Mouse (Mus musculus) C2C12 (cell line): ENCODE results near the gene Ppard. TPM values are rescaled to one million over a fixed set of nuclear protein-coding genes. Genes with fewer than 3 reads are reported as not detected.

Source experiments
- H3K27me3 ChIP-seq: one replicate; pipeline ENCODE4 v1.6.1; 2011; ENCODE audit not compliant: control insufficient read depth, insufficient read depth, insufficient read length
- H3K36me3 ChIP-seq: one replicate; pipeline ENCODE4 v1.6.1; 2011; ENCODE audit not compliant: control insufficient read depth, insufficient read depth
- H3K4me3 ChIP-seq: one replicate; pipeline ENCODE4 v1.5.1; 2011; ENCODE audit warnings: mild to moderate bottlenecking, control low read depth; ENCODE audit not compliant: poor library complexity, insufficient read depth, severe bottlenecking
- H3K79me2 ChIP-seq: one replicate; pipeline ENCODE4 v1.6.1; 2011; ENCODE audit not compliant: control insufficient read depth, insufficient read depth
- H3K79me3 ChIP-seq: one replicate; pipeline ENCODE4 v1.6.1; 2011; ENCODE audit warnings: low read depth, control low read depth
- H3ac ChIP-seq: one replicate; pipeline ENCODE3; 2011; ENCODE audit warnings: low read depth; ENCODE audit not compliant: control insufficient read depth, insufficient read length
- CEBPB ChIP-seq: IDR thresholded peaks from one replicate; pipeline ENCODE4 v1.6.1; 2011; ENCODE audit warnings: low read depth, mild to moderate bottlenecking, control low read depth, moderate library complexity
- CTCF ChIP-seq: IDR thresholded peaks from one replicate; pipeline ENCODE4 v1.5.1; 2011; ENCODE audit not compliant: control insufficient read depth, insufficient read depth, insufficient read length
- FOSL1 ChIP-seq: IDR thresholded peaks from one replicate; pipeline ENCODE4 v1.8.0; 2011; ENCODE audit warnings: mild to moderate bottlenecking, low read length; ENCODE audit not compliant: poor library complexity, insufficient read depth, severe bottlenecking
- MAX ChIP-seq: IDR thresholded peaks from one replicate; pipeline ENCODE4 v1.6.1; 2011; ENCODE audit warnings: mild to moderate bottlenecking, control low read depth
- MYOD1 ChIP-seq: IDR thresholded peaks from one replicate; pipeline ENCODE4 v1.6.1; 2011; ENCODE audit warnings: low read depth; ENCODE audit not compliant: control insufficient read depth, insufficient read length
- MYOG ChIP-seq: IDR thresholded peaks from one replicate; pipeline ENCODE4 v1.6.1; 2011; ENCODE audit not compliant: control insufficient read depth, insufficient read length; ENCODE audit errors: extremely low read depth
- USF1 ChIP-seq: IDR thresholded peaks from one replicate; pipeline ENCODE4 v1.6.1; 2011; ENCODE audit warnings: low read depth, mild to moderate bottlenecking, control low read depth, moderate library complexity
- polyA plus RNA-seq: library from polyadenylated mRNA; unstranded; fragments of >200 nt; fragmentation: generic; extraction: Trizol; gene quantifications from one replicate; pipeline ENCODE4 v1.2.1, GENCODE M21; 2012; ENCODE audit warnings: missing spikeins

Ppard gene
- polyA plus RNA-seq, 1 experiment, result 24.7 TPM

GRCm38 (mm10) chr17:28237874-28238273 is 5.4 kb downstream of the Ppard start:
- Histone ChIP-seq H3K4me3 (no peak overlapping the region), H3K36me3 (peaks cover 49% of the 10 kb centered on the region), H3K79me2 (peaks cover 94% of the 10 kb centered on the region), H3K79me3 (peaks cover 48% of the 10 kb centered on the region), H3ac (no peak overlapping the region), H3K27me3 (no peaks in the 10 kb centered on the region)
- TF ChIP-seq MYOG (no peak), CTCF (no peak), CEBPB (no peak), FOSL1 (no peak), USF1 (no peak), MYOD1 (no peak), MAX (no peak)

- TF ChIP-seq MAX, result no peak
- no peak for TF ChIP-seq CEBPB
- TF ChIP-seq FOSL1, result no peak
- no peak for TF ChIP-seq USF1
- no peak for TF ChIP-seq MYOG
- TF ChIP-seq CTCF, result no peak
- no peak for TF ChIP-seq MYOD1
- Histone ChIP-seq H3K36me3 (peaks cover 58% of the 10 kb centered on the region), H3K27me3 (no peaks in the 10 kb centered on the region), H3K79me2 (peaks cover 94% of the 10 kb centered on the region), H3ac (no peak overlapping the region), H3K4me3 (no peak overlapping the region), H3K79me3 (peaks cover 27% of the 10 kb centered on the region)
These were observed 8.3 kb downstream of the Ppard start for GRCm38 (mm10) chr17:28240846-28241245.

- H3K36me3 ChIP-seq, result peaks cover 63% of the 10 kb centered on the region
- peaks cover 83% of the 10 kb centered on the region for H3K79me2 ChIP-seq
- no peak overlapping the region for H3K4me3 ChIP-seq
- peaks cover 26% of the 10 kb centered on the region for H3K79me3 ChIP-seq
- TF ChIP-seq MYOD1, result no peak
- TF ChIP-seq MYOG, result no peak
- no peak for TF ChIP-seq MAX
- TF ChIP-seq USF1, result no peak
- no peak for TF ChIP-seq FOSL1
- no peak for TF ChIP-seq CEBPB
- TF ChIP-seq CTCF, result no peak
- no peak overlapping the region for H3ac ChIP-seq
- no peaks in the 10 kb centered on the region for H3K27me3 ChIP-seq
These were observed 9.8 kb downstream of the Ppard start for GRCm38 (mm10) chr17:28242296-28242695.

- no peak overlapping the region for H3ac ChIP-seq
- H3K4me3 ChIP-seq, result no peak overlapping the region
- no peaks in the 10 kb centered on the region for H3K27me3 ChIP-seq
- peaks cover 79% of the 10 kb centered on the region for H3K79me2 ChIP-seq
- TF ChIP-seq CTCF, result no peak
- TF ChIP-seq CEBPB, result no peak
- no peak for TF ChIP-seq FOSL1
- TF ChIP-seq MAX, result no peak
- TF ChIP-seq MYOG, result no peak
- no peak for TF ChIP-seq MYOD1
- no peak for TF ChIP-seq USF1
- peaks cover 49% of the 10 kb centered on the region for H3K36me3 ChIP-seq
- H3K79me3 ChIP-seq, result peaks cover 19% of the 10 kb centered on the region
These were observed 11.7 kb downstream of the Ppard start for GRCm38 (mm10) chr17:28244214-28244613.

GRCm38 (mm10) chr17:28244714-28245113 is 12.2 kb downstream of the Ppard start:
- H3K27me3 ChIP-seq, result no peaks in the 10 kb centered on the region
- H3ac ChIP-seq, result no peak overlapping the region
- H3K4me3 ChIP-seq, result no peak overlapping the region
- H3K79me2 ChIP-seq, result peaks cover 83% of the 10 kb centered on the region
- H3K79me3 ChIP-seq, result peaks cover 19% of the 10 kb centered on the region
- peaks cover 44% of the 10 kb centered on the region for H3K36me3 ChIP-seq
- TF ChIP-seq USF1 (no peak), CEBPB (no peak), MYOD1 (no peak), MYOG (no peak), CTCF (no peak), FOSL1 (no peak), MAX (no peak)

GRCm38 (mm10) chr17:28246640-28247039 is 14.1 kb downstream of the Ppard start:
- no peak for TF ChIP-seq CTCF
- TF ChIP-seq MYOD1, result no peak
- no peak for TF ChIP-seq MYOG
- TF ChIP-seq FOSL1, result no peak
- TF ChIP-seq USF1, result no peak
- no peak for TF ChIP-seq MAX
- TF ChIP-seq CEBPB, result no peak
- Histone ChIP-seq H3ac (no peak overlapping the region), H3K36me3 (peaks cover 33% of the 10 kb centered on the region), H3K79me3 (peaks cover 19% of the 10 kb centered on the region), H3K79me2 (peaks cover 76% of the 10 kb centered on the region), H3K4me3 (no peak overlapping the region), H3K27me3 (no peaks in the 10 kb centered on the region)
